Mouse (Mus musculus): ENCODE results near the gene Sgsm2.
"Not testable (repeated sequence)": the region's sequence is repeated elsewhere in the genome, so short reads cannot be mapped to it uniquely, and the experiment has no call there.

The Sgsm2 gene

GRCm38 (mm10) chr11:74831606-74832451 lies 65.0 kb downstream of the Sgsm2 start:
- in situ Hi-C loops (cut with MboI, MseI) = loop anchor here (25.0 kb wide), 1 partner anchor 1645 kb away; the partner anchor contains the start of genes Ctns, Emc6, Shpk and Tax1bp3

GRCm38 (mm10) chr11:74831191-74831605 lies 65.7 kb downstream of the Sgsm2 start:
- in situ Hi-C loops (cut with MboI, MseI) = loop anchor here (25.0 kb wide), 1 partner anchor 1644 kb away; the partner anchor contains the start of genes Ctns, Emc6, Shpk and Tax1bp3

GRCm38 (mm10) chr11:74830256-74831161 lies 66.4 kb downstream of the Sgsm2 start, which contains the start of gene Mnt:
Mnt (plus strand) TSS chr11:74830920.
- in situ Hi-C loops (cut with MboI, MseI) = loop anchor here (25.0 kb wide), 1 partner anchor 1643 kb away; the partner anchor contains the start of genes Ctns, Emc6, Shpk and Tax1bp3

- in situ Hi-C loops (cut with MboI, MseI) = loop anchor here (5.0 to 25.0 kb wide), 2 partner anchors 178 to 1643 kb away; partner anchors contain the start of genes Ctns, Emc6, Shpk and Tax1bp3
These were observed 67.0 kb downstream of the Sgsm2 start for GRCm38 (mm10) chr11:74829812-74830211.

- in situ Hi-C loops (cut with MboI, MseI) = loop anchor here (5.0 to 25.0 kb wide), 2 partner anchors 177 to 1642 kb away; partner anchors contain the start of genes Ctns, Emc6, Shpk and Tax1bp3
These were observed 67.8 kb downstream of the Sgsm2 start for GRCm38 (mm10) chr11:74828965-74829550.

- in situ Hi-C loops (cut with MboI, MseI) = loop anchor here (5.0 to 25.0 kb wide), 2 partner anchors 176 to 1641 kb away; partner anchors contain the start of genes Ctns, Emc6, Shpk and Tax1bp3
These were observed 68.4 kb downstream of the Sgsm2 start for GRCm38 (mm10) chr11:74828404-74828931.

- in situ Hi-C loops (cut with MboI, MseI) = loop anchor here (5.0 to 25.0 kb wide), 2 partner anchors 176 to 1641 kb away; partner anchors contain the start of genes Ctns, Emc6, Shpk and Tax1bp3
These were observed 69.0 kb downstream of the Sgsm2 start for GRCm38 (mm10) chr11:74827791-74828403.

GRCm38 (mm10) chr11:74826702-74827101 lies 70.2 kb downstream of the Sgsm2 start:
- in situ Hi-C loops (cut with MboI, MseI) = loop anchor here (5.0 to 25.0 kb wide), 2 partner anchors 174 to 1639 kb away; partner anchors contain the start of genes Ctns, Emc6, Shpk and Tax1bp3

GRCm38 (mm10) chr11:74826151-74826550 lies 70.7 kb downstream of the Sgsm2 start:
- in situ Hi-C loops (cut with MboI, MseI) = loop anchor here (5.0 to 25.0 kb wide), 2 partner anchors 174 to 1639 kb away; partner anchors contain the start of genes Ctns, Emc6, Shpk and Tax1bp3

- in situ Hi-C loops (cut with MboI, MseI) = no loop called here
These were observed 74.0 kb downstream of the Sgsm2 start for GRCm38 (mm10) chr11:74822746-74823440.

GRCm38 (mm10) chr11:74821463-74821862 lies 75.4 kb downstream of the Sgsm2 start:
- in situ Hi-C loops (cut with MboI, MseI) = no loop called here

- in situ Hi-C loops (cut with MboI, MseI) = no loop called here
These were observed 75.9 kb downstream of the Sgsm2 start for GRCm38 (mm10) chr11:74820921-74821320.

- in situ Hi-C loops (cut with MboI, MseI) = no loop called here
These were observed 81.1 kb downstream of the Sgsm2 start for GRCm38 (mm10) chr11:74815795-74816194.

GRCm38 (mm10) chr11:74811538-74811937 lies 85.3 kb downstream of the Sgsm2 start:
- in situ Hi-C loops (cut with MboI, MseI) = no loop called here

GRCm38 (mm10) chr11:74811027-74811426 lies 85.8 kb downstream of the Sgsm2 start:
- in situ Hi-C loops (cut with MboI, MseI) = not testable (repeated sequence)

- in situ Hi-C loops (cut with MboI, MseI) = no loop called here
These were observed 86.7 kb downstream of the Sgsm2 start for GRCm38 (mm10) chr11:74810134-74810533.

GRCm38 (mm10) chr11:74808251-74808853 lies 88.5 kb downstream of the Sgsm2 start:
- in situ Hi-C loops (cut with MboI, MseI) = no loop called here

GRCm38 (mm10) chr11:74807246-74807882 lies 89.5 kb downstream of the Sgsm2 start:
- in situ Hi-C loops (cut with MboI, MseI) = no loop called here

All from T-helper 1 cell (primary cell).